Mouse (Mus musculus) lung, adult 2 months (tissue): ENCODE measurements around the gene Reg3a.

ENCODE experiments used
- CTCF ChIP-seq: fragments of 200-500 bp; IDR thresholded peaks from 2 replicates; pipeline ENCODE4 v1.5.1; 2011; ENCODE audit warnings: mild to moderate bottlenecking, low read length, control low read depth; ENCODE audit not compliant: insufficient read depth
- POLR2A ChIP-seq: fragments of 200-500 bp; IDR thresholded peaks from 2 replicates; pipeline ENCODE4 v1.6.1; 2011; ENCODE audit warnings: low read depth, mild to moderate bottlenecking, control low read depth, low read length, borderline replicate concordance; ENCODE audit errors: extremely low read depth

- TF ChIP-seq CTCF = no peak
- TF ChIP-seq POLR2A = no peak
These were observed 48.5 kb upstream of the Reg3a start for GRCm38 (mm10) chr6:78331919-78332569.
